In the genomic region with DNA sequence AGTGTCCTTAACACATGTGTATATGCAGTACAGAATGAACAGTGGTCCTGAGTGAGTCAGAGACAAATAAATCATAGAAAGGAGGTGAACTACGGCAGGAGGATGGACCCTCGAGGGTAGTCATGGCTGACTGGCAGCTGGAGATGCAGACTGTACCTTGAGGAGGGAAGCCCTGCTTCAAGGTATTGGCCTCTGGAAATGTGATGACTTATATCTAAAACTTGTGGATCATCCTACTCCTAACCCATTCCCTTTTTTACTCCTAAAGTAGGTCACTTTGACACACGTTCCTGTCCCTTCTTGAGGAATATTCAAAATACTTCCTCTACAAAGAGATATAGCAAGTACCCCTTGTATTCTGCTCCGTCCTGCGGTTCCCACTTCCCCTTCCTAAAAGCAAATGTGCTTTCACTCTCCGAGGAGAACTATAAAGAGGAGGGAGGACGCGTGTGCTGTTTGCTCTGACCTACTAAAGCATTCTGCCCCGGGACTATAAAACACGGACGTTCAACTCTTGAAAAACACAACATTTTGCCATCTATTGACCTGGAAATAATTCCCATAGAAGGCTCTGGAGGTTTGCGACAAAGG, we compare ENCODE assay signal across 21 mouse cellular contexts. TPM values are rescaled to one million over a fixed set of nuclear protein-coding genes. Genes with fewer than 3 reads are reported as not detected.
DNase-seq lines count a peak whose midpoint lies in the region; ATAC-seq and TF ChIP-seq lines count a peak whose summit lies in the region.
"Had no signal": no experiment of that assay in that cellular context is flagged by ENCODE, and none has a peak within 500 bp of the region (broad histone marks: within the 10 kb centered on the region; RNA-seq: fewer than 3 reads in every experiment).

No protein-coding gene starts in this region.

- H3K9me3 ChIP-seq in kidney, embryonic 16.5 days (ENCODE audit: low read length), result no peaks in the 10 kb centered on the region
- no peaks in the 10 kb centered on the region for H3K9me3 ChIP-seq in kidney, embryonic 14.5 days (ENCODE audit: control insufficient read depth, low read length)
- H3K9me3 ChIP-seq in forebrain, postnatal 0 days (ENCODE audit: low read length), result no peaks in the 10 kb centered on the region
- no peaks in the 10 kb centered on the region for H3K9me3 ChIP-seq in neural tube, embryonic 15.5 days (replicated peaks)
- H3K9me3 ChIP-seq in lung, postnatal 0 days (ENCODE audit: low read length), result no peaks in the 10 kb centered on the region
- H3K9me3 ChIP-seq: embryonic facial prominence, embryonic 13.5 days; heart, embryonic 10.5 days; limb, embryonic 12.5 days; liver, embryonic 12.5 days; midbrain, embryonic 10.5 days; stomach, embryonic 15.5 days had no signal

- no peak overlapping the region for H3K27ac ChIP-seq in kidney, embryonic 16.5 days (ENCODE audit: low read length)
- H3K27ac ChIP-seq in kidney, embryonic 14.5 days (ENCODE audit: low read depth, low read length), result no peak overlapping the region
- H3K27ac ChIP-seq in forebrain, postnatal 0 days (ENCODE audit: low read depth, low read length), result no peak overlapping the region
- no peak overlapping the region for H3K27ac ChIP-seq in neural tube, embryonic 15.5 days (replicated peaks)
- no peak overlapping the region for H3K27ac ChIP-seq in lung, postnatal 0 days (ENCODE audit: low read length)
- H3K27ac ChIP-seq: embryonic facial prominence, embryonic 13.5 days; heart, embryonic 10.5 days; limb, embryonic 12.5 days; liver, embryonic 12.5 days; midbrain, embryonic 10.5 days; stomach, embryonic 15.5 days had no signal

- no peak for TF ChIP-seq CTCF in forebrain, postnatal 0 days (IDR thresholded peaks at IDR 0.05; ENCODE audit: low read depth)
- TF ChIP-seq CTCF in lung, postnatal 0 days (IDR thresholded peaks at IDR 0.05), result no peak

- H3K9ac ChIP-seq in kidney, embryonic 16.5 days (replicated peaks; ENCODE audit: low read length), result no peak overlapping the region
- no peak overlapping the region for H3K9ac ChIP-seq in kidney, embryonic 14.5 days (ENCODE audit: low read depth, low read length)
- no peak overlapping the region for H3K9ac ChIP-seq in forebrain, postnatal 0 days
- no peak overlapping the region for H3K9ac ChIP-seq in neural tube, embryonic 15.5 days (replicated peaks)
- H3K9ac ChIP-seq in lung, postnatal 0 days (replicated peaks; ENCODE audit: low read depth), result no peak overlapping the region
- H3K9ac ChIP-seq: embryonic facial prominence, embryonic 13.5 days; limb, embryonic 12.5 days; liver, embryonic 12.5 days; stomach, embryonic 15.5 days had no signal

- no peak for ATAC-seq in kidney, embryonic 16.5 days (ENCODE audit: low FRiP score, low TSS enrichment)
- no peak for ATAC-seq in kidney, embryonic 14.5 days (ENCODE audit: low FRiP score, low TSS enrichment)
- no peak for ATAC-seq in forebrain, postnatal 0 days
- ATAC-seq in neural tube, embryonic 15.5 days (ENCODE audit: low FRiP score), result no peak
- no peak for ATAC-seq in lung, postnatal 0 days
- ATAC-seq: liver, embryonic 12.5 days had no signal

- no peaks in the 10 kb centered on the region for H3K36me3 ChIP-seq in kidney, embryonic 16.5 days (ENCODE audit: insufficient read depth, low read length)
- H3K36me3 ChIP-seq in kidney, embryonic 14.5 days (ENCODE audit: control insufficient read depth, insufficient read depth, low read length), result no peaks in the 10 kb centered on the region
- H3K36me3 ChIP-seq in forebrain, postnatal 0 days (ENCODE audit: insufficient read depth), result no peaks in the 10 kb centered on the region
- no peaks in the 10 kb centered on the region for H3K36me3 ChIP-seq in neural tube, embryonic 15.5 days
- H3K36me3 ChIP-seq in lung, postnatal 0 days (ENCODE audit: insufficient read depth, low read length), result no peaks in the 10 kb centered on the region
- H3K36me3 ChIP-seq: embryonic facial prominence, embryonic 13.5 days; heart, embryonic 10.5 days; limb, embryonic 12.5 days; liver, embryonic 12.5 days; midbrain, embryonic 10.5 days; stomach, embryonic 15.5 days had no signal

- peak; percentile 14 for DNase-seq in c-Kit-positive CD71-negative TER-119-negative erythroid progenitor cells, embryonic 14.5 days (ENCODE audit: low read depth)
- DNase-seq in forebrain, postnatal 0 days, result no peak
- no peak for DNase-seq in cerebellum, adult 18-20 months
- no peak for DNase-seq in lung, postnatal 0 days (ENCODE audit: low spot score)
- DNase-seq: adrenal gland, adult 2 months; cerebellum, adult 9-11 months; gastrocnemius, postnatal 25 days; kidney, adult 18-20 months; kidney, postnatal 36 days; lung, adult 2 months; lung, postnatal 36 days; thymus, adult 2 months had no signal

- H3K4me1 ChIP-seq in kidney, embryonic 16.5 days (ENCODE audit: insufficient read depth, low read length), result 0 out of 2 replicates have a peak, but pooled peaks cover 4% of the 10 kb centered on the region
- no peaks in the 10 kb centered on the region for H3K4me1 ChIP-seq in kidney, embryonic 14.5 days (ENCODE audit: control insufficient read depth, insufficient read depth, low read length)
- no peaks in the 10 kb centered on the region for H3K4me1 ChIP-seq in forebrain, postnatal 0 days (ENCODE audit: insufficient read depth)
- H3K4me1 ChIP-seq in neural tube, embryonic 15.5 days, result peaks cover 28% of the 10 kb centered on the region
- H3K4me1 ChIP-seq in lung, postnatal 0 days (ENCODE audit: insufficient read depth, low read depth, low read length), result no peaks in the 10 kb centered on the region
- H3K4me1 ChIP-seq: heart, embryonic 10.5 days; liver, embryonic 12.5 days had no signal

- TF ChIP-seq EP300 in lung, postnatal 0 days (IDR thresholded peaks at IDR 0.05), result no peak

- no peaks in the 10 kb centered on the region for H3K27me3 ChIP-seq in kidney, embryonic 16.5 days (ENCODE audit: insufficient read depth, low read length)
- H3K27me3 ChIP-seq in kidney, embryonic 14.5 days (ENCODE audit: control insufficient read depth, insufficient read depth, low read length), result no peaks in the 10 kb centered on the region
- no peaks in the 10 kb centered on the region for H3K27me3 ChIP-seq in forebrain, postnatal 0 days (ENCODE audit: insufficient read depth, low read length)
- H3K27me3 ChIP-seq in neural tube, embryonic 15.5 days (replicated peaks), result peaks cover 27% of the 10 kb centered on the region
- no peaks in the 10 kb centered on the region for H3K27me3 ChIP-seq in lung, postnatal 0 days (replicated peaks; ENCODE audit: insufficient read depth, low read length)
- H3K27me3 ChIP-seq: limb, embryonic 12.5 days; stomach, embryonic 15.5 days had no signal

- 0 out of 2 replicates have a peak overlapping the region, but pooled peaks have one; percentile 13 for H3K4me2 ChIP-seq in kidney, embryonic 16.5 days (replicated peaks; ENCODE audit: low read depth, low read length)
- H3K4me2 ChIP-seq in kidney, embryonic 14.5 days (replicated peaks; ENCODE audit: low read depth, low read length), result no peak overlapping the region
- H3K4me2 ChIP-seq in forebrain, postnatal 0 days (ENCODE audit: low read depth), result peak overlapping the region; percentile 13; the same call in 1 of the 2 replicates
- H3K4me2 ChIP-seq in neural tube, embryonic 15.5 days, result peak overlapping the region; percentile 40
- H3K4me2 ChIP-seq in lung, postnatal 0 days (replicated peaks; ENCODE audit: low read depth, low read length), result no peak overlapping the region
- H3K4me2 ChIP-seq: embryonic facial prominence, embryonic 13.5 days; limb, embryonic 12.5 days; liver, embryonic 12.5 days; stomach, embryonic 15.5 days had no signal

- WGBS in kidney, embryonic 16.5 days, result 50% methylated on average over 12 of the region's 12 CpGs
- whole genome bisulfite sequencing in kidney, embryonic 14.5 days, result 64% methylated on average over 12 of the region's 12 CpGs
- 49% methylated on average over 12 of the region's 12 CpGs for WGBS in forebrain, postnatal 0 days
- WGBS in neural tube, embryonic 15.5 days, result 21% methylated on average over 12 of the region's 12 CpGs
- WGBS in lung, postnatal 0 days, result 57% methylated on average over 12 of the region's 12 CpGs

- H3K4me3 ChIP-seq in kidney, embryonic 16.5 days (ENCODE audit: low read length), result no peak overlapping the region
- no peak overlapping the region for H3K4me3 ChIP-seq in kidney, embryonic 14.5 days (ENCODE audit: low read length)
- no peak overlapping the region for H3K4me3 ChIP-seq in forebrain, postnatal 0 days (ENCODE audit: low read depth, low read length)
- no peak overlapping the region for H3K4me3 ChIP-seq in neural tube, embryonic 15.5 days (replicated peaks)
- H3K4me3 ChIP-seq in lung, postnatal 0 days (ENCODE audit: low read depth, low read length), result no peak overlapping the region
- H3K4me3 ChIP-seq: embryonic facial prominence, embryonic 13.5 days; heart, embryonic 10.5 days; limb, embryonic 12.5 days; liver, embryonic 12.5 days; midbrain, embryonic 10.5 days; stomach, embryonic 15.5 days had no signal

RNA-seq across cellular contexts. Expression of a gene that starts 2.3 kb away (rescaled TPM):
- polyA plus RNA-seq in kidney, embryonic 16.5 days (2015; fragmentation: Nextera tagmentation; extraction: Ambion mirVana), result 0.76 and 1.2 TPM in 2 replicates
- 1.4 and 1.8 TPM in 2 replicates for polyA plus RNA-seq in kidney, embryonic 14.5 days (2014; fragmentation: Nextera tagmentation; extraction: Ambion mirVana)
- total RNA-seq in forebrain, postnatal 0 days (2014; rRNA removed), result 1.0 and 1.8 TPM in 2 replicates
- 1.0 and 1.2 TPM in 2 replicates for polyA plus RNA-seq in forebrain, postnatal 0 days (2015; fragmentation: Nextera tagmentation; extraction: Ambion mirVana)
- 0.84 and 0.86 TPM in 2 replicates for polyA plus RNA-seq in neural tube, embryonic 15.5 days (2015; fragmentation: Nextera tagmentation; extraction: Ambion mirVana)
- polyA plus RNA-seq in lung, postnatal 0 days (2015; fragmentation: Nextera tagmentation; extraction: Ambion mirVana), result 0.24 and 0.39 TPM in 2 replicates

Comparison
In these comparisons a context has a peak if more than half of its experiments do, and no peak if none do; other contexts are left out.
1. H3K4me2 ChIP-seq: peak in kidney, embryonic 16.5 days (single experiment), forebrain, postnatal 0 days (single experiment) and neural tube, embryonic 15.5 days (single experiment); none in kidney, embryonic 14.5 days (single experiment) and lung, postnatal 0 days (single experiment).